Mouse (Mus musculus) neural tube, embryonic 14.5 days (tissue): ENCODE measurements around the gene Dact3. TPM values are rescaled to one million over a fixed set of nuclear protein-coding genes. Genes with fewer than 3 reads are reported as not detected.

Source experiments
- ATAC-seq: fragments of 200-750 bp; cut with Nextera tagmentation; 2 replicates; pipeline ENCODE4 v1.8.0; 2017; ENCODE audit warnings: low read depth, mild to moderate bottlenecking, moderate TSS enrichment, moderate library complexity
- H3K27ac ChIP-seq: fragments of 300-500 bp; sonication (generic); 2 replicates; pipeline ENCODE4 v1.5.1; 2014; ENCODE audit warnings: low read depth, mild to moderate bottlenecking, control low read depth, low read length, moderate library complexity, mixed read lengths
- H3K27me3 ChIP-seq: fragments of 300-500 bp; sonication (generic); 2 replicates; pipeline ENCODE4 v1.6.1; 2014; ENCODE audit warnings: low read length; ENCODE audit not compliant: control insufficient read depth, insufficient read depth
- H3K36me3 ChIP-seq: fragments of 300-500 bp; sonication (generic); 2 replicates; pipeline ENCODE4 v1.6.1; 2014; ENCODE audit warnings: low read length, mixed read lengths; ENCODE audit not compliant: control insufficient read depth, insufficient read depth
- H3K4me1 ChIP-seq: fragments of 300-500 bp; sonication (generic); 2 replicates; pipeline ENCODE4 v1.6.1; 2014; ENCODE audit warnings: low read length; ENCODE audit not compliant: control insufficient read depth, insufficient read depth
- H3K4me2 ChIP-seq: fragments of 300-500 bp; sonication (generic); 2 replicates; pipeline ENCODE4 v1.6.1; 2014; ENCODE audit warnings: mild to moderate bottlenecking, low read depth, low read length, control low read depth
- H3K4me3 ChIP-seq: fragments of 300-500 bp; sonication (generic); 2 replicates; pipeline ENCODE4 v1.5.1; 2014; ENCODE audit warnings: low read depth, low read length, control low read depth, mixed read lengths
- H3K9ac ChIP-seq: fragments of 300-500 bp; sonication (generic); replicated peaks from 2 replicates; pipeline ENCODE4 v1.6.1; 2014; ENCODE audit warnings: low read depth, mild to moderate bottlenecking, control low read depth, low read length, mixed read lengths
- H3K9me3 ChIP-seq: fragments of 300-500 bp; sonication (generic); 2 replicates; pipeline ENCODE4 v1.6.1; 2016; ENCODE audit warnings: low read length; ENCODE audit not compliant: control insufficient read depth
- WGBS: fragments of 180-500 bp; shearing (Covaris S2); extraction: QIAGEN DNeasy Blood & Tissue Kit; methylation state at CpG from one replicate; pipeline ENCODE4 v1.1.7; 2014; 5-methylcytosine and 5-hydroxymethylcytosine counted together
- polyA plus RNA-seq: library from polyadenylated mRNA; unstranded; fragments of >200 nt; fragmentation: Nextera tagmentation; extraction: Ambion mirVana; gene quantifications from 2 replicates; pipeline ENCODE4 v1.2.1, GENCODE M21; 2014

Gene Dact3
- polyA plus RNA-seq, 1 experiment from 2014 or later: 6.1 TPM

DNA sequence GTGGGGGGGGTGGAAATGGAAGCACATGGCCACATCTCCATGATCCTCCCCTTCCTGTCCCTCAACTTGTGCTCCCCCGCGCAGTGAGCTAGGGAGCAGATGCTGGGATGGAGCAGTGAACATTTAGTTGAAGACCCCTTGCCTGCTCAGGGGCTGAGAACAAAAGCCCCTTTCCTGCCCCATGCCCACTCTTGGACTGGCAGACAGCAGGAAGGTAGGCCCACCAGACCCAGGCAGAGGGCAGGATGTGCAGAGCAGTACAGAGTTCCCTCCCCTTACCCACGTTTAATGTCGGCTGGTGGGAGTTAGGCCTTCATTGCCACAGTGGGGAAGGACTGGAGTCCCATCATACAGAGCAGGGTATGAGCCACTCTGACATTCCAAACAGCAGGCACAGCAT is 34.0 kb upstream of the Dact3 start:
- Histone ChIP-seq H3K36me3 (peaks cover 36% of the 10 kb centered on the region), H3K9me3 (no peaks in the 10 kb centered on the region), H3K4me3 (no peak overlapping the region), H3K27me3 (no peaks in the 10 kb centered on the region), H3K27ac (no peak overlapping the region), H3K4me2 (no peak overlapping the region), H3K9ac (no peak overlapping the region), H3K4me1 (peaks cover 15% of the 10 kb centered on the region)
- WGBS: 83% methylated on average over 4 of the region's 4 CpGs
- ATAC-seq: no peak

- peak overlapping the region; percentile 58; the same call in 1 of the 2 replicates for H3K9ac ChIP-seq
- no peaks in the 10 kb centered on the region for H3K9me3 ChIP-seq
- H3K4me2 ChIP-seq: peak overlapping the region; percentile 84
- H3K36me3 ChIP-seq: peaks cover 36% of the 10 kb centered on the region
- WGBS: 49% methylated on average over 11 of the region's 11 CpGs
- H3K4me1 ChIP-seq: peaks cover 15% of the 10 kb centered on the region
- ATAC-seq: peak; percentile 3; the same call in 1 of the 2 replicates
- H3K27me3 ChIP-seq: no peaks in the 10 kb centered on the region
- peak overlapping the region; percentile 48; the same call in 1 of the 2 replicates for H3K27ac ChIP-seq
- H3K4me3 ChIP-seq: peak overlapping the region; percentile 54; the same call in 1 of the 2 replicates
These were observed 33.3 kb upstream of the Dact3 start for GRCm38 (mm10) chr7:16841561-16842560.

DNA sequence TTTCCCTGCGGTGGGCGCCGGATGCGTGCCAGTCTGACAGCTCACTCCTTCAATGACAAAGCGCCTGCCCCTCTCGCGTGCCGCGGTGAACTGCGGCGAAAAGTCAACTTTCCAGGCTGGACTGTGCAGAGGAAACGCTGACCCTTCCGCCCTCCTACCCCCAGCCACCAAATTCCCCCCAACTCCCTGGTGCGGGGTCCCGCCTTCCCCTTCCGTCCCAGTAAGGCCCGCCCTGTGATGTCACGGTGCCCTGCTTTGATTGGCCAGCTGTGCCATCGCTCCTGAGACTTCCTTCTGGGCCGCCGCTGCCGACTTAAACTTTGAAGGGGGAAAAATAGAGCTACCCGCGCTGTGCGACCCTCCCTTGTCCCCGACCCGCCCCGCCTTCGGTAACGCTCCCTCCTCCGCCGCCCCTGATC is 32.5 kb upstream of the Dact3 start, which contains the start of gene Prkd2:
Prkd2 (plus strand) TSS at position 258 of the 419 bp plus-strand sequence.
- Histone ChIP-seq H3K9me3 (no peaks in the 10 kb centered on the region), H3K9ac (peak within 1 kb of the TSS; percentile 58), H3K4me3 (peak within 1 kb of the TSS; percentile 54), H3K36me3 (peaks cover 32% of the 10 kb centered on the region), H3K4me1 (peaks cover 15% of the 10 kb centered on the region), H3K27me3 (no peaks in the 10 kb centered on the region), H3K4me2 (peak within 1 kb of the TSS; percentile 84), H3K27ac (peak within 1 kb of the TSS; percentile 48)
- under 1% methylated on average over 29 of the region's 32 CpGs for WGBS
- ATAC-seq: peak; percentile 92

DNA sequence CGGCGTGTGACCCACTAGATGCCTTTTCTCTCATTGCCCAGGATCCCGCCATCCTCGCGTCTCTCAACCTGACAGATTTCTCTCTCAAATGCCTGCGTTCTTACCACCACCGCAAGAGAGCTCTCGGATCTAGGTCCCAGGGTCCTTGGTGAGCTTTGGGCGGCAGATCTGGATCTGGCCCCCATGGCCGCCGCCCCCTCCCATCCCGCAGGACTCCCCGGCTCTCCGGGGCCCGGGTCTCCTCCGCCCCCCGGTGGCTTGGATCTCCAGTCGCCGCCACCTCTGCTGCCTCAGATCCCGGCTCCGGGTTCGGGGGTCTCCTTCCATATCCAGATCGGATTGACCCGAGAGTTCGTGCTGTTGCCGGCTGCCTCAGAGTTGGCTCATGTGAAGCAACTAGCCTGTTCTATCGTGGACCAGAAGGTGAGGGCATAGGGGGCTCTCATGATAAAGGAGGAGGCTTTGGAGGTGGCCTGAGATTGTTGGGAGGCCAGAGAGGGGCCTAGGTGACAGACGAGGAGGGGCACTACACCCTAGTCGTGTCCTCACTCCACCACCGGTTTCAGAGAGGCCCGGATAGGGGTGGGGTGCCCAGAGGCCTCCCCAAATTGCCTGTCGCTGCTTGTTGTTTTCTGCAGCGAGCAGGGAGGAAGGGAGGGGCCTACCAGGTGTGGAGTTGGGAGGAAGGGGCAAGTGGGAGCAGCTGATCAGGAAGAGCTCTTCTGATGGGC is 31.5 kb upstream of the Dact3 start:
- Histone ChIP-seq H3K27me3 (no peaks in the 10 kb centered on the region), H3K9ac (peak overlapping the region; percentile 58), H3K36me3 (peaks cover 23% of the 10 kb centered on the region), H3K9me3 (no peaks in the 10 kb centered on the region), H3K4me2 (peak overlapping the region; percentile 84), H3K4me1 (peaks cover 15% of the 10 kb centered on the region), H3K4me3 (peak overlapping the region; percentile 54), H3K27ac (no peak overlapping the region; the same call in 1 of the 2 replicates)
- WGBS: 2% methylated on average over 33 of the region's 33 CpGs
- peak; percentile 5; the same call in 1 of the 2 replicates for ATAC-seq

DNA sequence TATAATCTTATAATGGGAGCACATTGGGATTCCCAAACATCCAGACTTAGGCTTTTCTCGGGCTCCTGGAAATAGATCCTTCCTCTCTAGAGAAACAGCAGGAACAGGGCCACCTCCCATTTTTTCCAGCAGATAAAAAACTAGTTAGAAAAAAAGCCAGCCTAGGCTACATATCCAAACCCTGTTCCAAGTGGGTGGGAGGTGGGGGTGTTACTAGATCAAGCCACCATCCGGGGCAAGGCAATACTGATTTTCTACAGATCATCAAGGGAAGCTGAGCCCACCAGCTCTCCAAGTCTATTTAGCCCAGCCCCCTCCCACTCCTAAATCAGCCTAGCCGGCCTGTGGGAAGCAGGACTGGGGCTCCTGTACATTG is 30.4 kb upstream of the Dact3 start:
- H3K4me2 ChIP-seq: peak overlapping the region; percentile 84; the same call in 1 of the 2 replicates
- WGBS: 59% methylated on average over 3 of the region's 3 CpGs
- H3K36me3 ChIP-seq: peaks cover 12% of the 10 kb centered on the region
- no peak overlapping the region; the same call in 1 of the 2 replicates for H3K4me3 ChIP-seq
- H3K27ac ChIP-seq: no peak overlapping the region
- no peaks in the 10 kb centered on the region for H3K27me3 ChIP-seq
- H3K4me1 ChIP-seq: peaks cover 15% of the 10 kb centered on the region
- H3K9ac ChIP-seq: peak overlapping the region; percentile 22; the same call in 1 of the 2 replicates
- ATAC-seq: no peak
- H3K9me3 ChIP-seq: no peaks in the 10 kb centered on the region

DNA sequence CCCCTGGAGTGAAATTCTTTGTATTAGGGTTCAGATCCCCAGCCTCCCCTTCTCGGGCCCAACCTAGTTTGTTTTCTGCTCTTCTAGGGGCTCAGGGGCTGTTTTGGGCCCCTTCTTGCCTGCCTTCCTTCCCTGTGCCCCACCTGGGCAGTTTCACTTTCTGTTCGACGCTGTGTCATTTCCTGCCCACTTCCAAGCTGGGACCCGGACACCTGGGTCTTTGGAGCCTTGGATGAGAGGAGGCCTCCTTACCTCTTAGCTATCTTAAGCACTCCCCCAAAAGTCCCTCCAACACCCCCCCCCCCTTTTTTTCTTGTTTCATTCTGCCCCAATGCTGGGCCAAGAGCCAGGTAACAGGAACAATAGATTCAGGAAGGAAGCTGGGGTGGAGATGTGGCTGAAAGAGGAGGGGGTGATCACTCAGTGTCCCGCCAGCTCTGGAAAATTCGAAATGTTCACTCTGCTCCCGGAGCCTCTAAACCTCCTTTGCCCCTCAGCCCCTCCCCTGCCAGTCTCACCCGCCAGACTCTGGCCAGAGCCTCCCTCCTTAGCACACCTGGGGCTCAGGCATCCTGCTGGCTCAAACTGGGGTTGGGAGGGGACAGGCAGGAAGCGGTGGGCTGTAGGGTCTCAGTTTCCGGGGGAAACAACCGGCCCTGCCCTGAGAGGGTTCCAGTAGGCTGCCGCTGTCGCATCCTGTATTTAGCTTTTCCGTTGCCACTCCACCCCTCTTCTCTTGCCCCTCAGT is 29.9 kb upstream of the Dact3 start:
- 41% methylated on average over 14 of the region's 14 CpGs for WGBS
- no peak overlapping the region; the same call in 1 of the 2 replicates for H3K4me3 ChIP-seq
- no peaks in the 10 kb centered on the region for H3K9me3 ChIP-seq
- H3K4me1 ChIP-seq: peaks cover 15% of the 10 kb centered on the region
- ATAC-seq: no peak
- peak overlapping the region; percentile 17; the same call in 1 of the 2 replicates for H3K4me2 ChIP-seq
- H3K27ac ChIP-seq: no peak overlapping the region
- H3K36me3 ChIP-seq: peaks cover 7% of the 10 kb centered on the region
- H3K9ac ChIP-seq: peak overlapping the region; percentile 22; the same call in 1 of the 2 replicates
- no peaks in the 10 kb centered on the region for H3K27me3 ChIP-seq

DNA sequence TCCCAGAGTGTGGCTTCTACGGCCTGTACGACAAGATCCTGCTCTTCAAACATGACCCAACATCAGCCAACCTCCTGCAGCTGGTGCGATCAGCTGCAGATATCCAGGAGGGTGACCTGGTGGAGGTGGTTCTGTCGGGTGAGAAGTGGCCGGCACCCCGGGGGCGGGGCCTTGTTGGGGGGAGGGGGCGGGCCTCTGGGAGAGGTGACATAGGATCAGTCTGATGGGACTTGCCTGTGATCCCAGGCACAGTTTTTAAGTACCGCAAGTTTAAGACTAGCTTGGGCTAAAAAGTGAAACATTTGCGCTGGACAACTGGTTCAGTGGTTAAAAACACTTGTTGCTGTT is 29.3 kb upstream of the Dact3 start:
- Histone ChIP-seq H3K27me3 (no peaks in the 10 kb centered on the region), H3K36me3 (peaks cover 1% of the 10 kb centered on the region; the same call in 1 of the 2 replicates), H3K4me1 (peaks cover 15% of the 10 kb centered on the region), H3K9ac (no peak overlapping the region), H3K4me2 (0 out of 2 replicates have a peak overlapping the region, but pooled peaks have one; percentile 17), H3K9me3 (no peaks in the 10 kb centered on the region), H3K27ac (no peak overlapping the region), H3K4me3 (no peak overlapping the region)
- no peak for ATAC-seq
- 39% methylated on average over 10 of the region's 10 CpGs for WGBS

- Histone ChIP-seq H3K27me3 (no peaks in the 10 kb centered on the region), H3K4me3 (no peak overlapping the region), H3K4me2 (no peak overlapping the region), H3K27ac (no peak overlapping the region), H3K9ac (no peak overlapping the region), H3K36me3 (no peaks in the 10 kb centered on the region), H3K4me1 (peaks cover 15% of the 10 kb centered on the region), H3K9me3 (no peaks in the 10 kb centered on the region)
- no peak for ATAC-seq
- 96% methylated on average over 5 of the region's 5 CpGs for WGBS
These were observed 28.3 kb upstream of the Dact3 start for GRCm38 (mm10) chr7:16846775-16847174.
